Mouse (Mus musculus): ENCODE results near the gene Svip. TPM values are rescaled to one million over a fixed set of nuclear protein-coding genes. Genes with fewer than 3 reads are reported as not detected.

Gene Svip
- total RNA-seq, 2 experiments from 2014 or later, result 17.4 to 21.8 TPM

- DNase-seq, result no peak
Observed at GRCm38 (mm10) chr7:51964681-51965080, 41.1 kb downstream of the Svip start.

GRCm38 (mm10) chr7:51962219-51962952 is 43.4 kb downstream of the Svip start:
- no peak for DNase-seq
- intact Hi-C loops (cut with DNase I), result no loop called here

More at GRCm38 (mm10) chr7:51964681-51965080, 41.1 kb downstream of the Svip start:
- intact Hi-C loops (cut with DNase I), result no loop called here

- intact Hi-C loops (cut with DNase I), result no loop called here
Observed at GRCm38 (mm10) chr7:51960698-51961374, 45.0 kb downstream of the Svip start.

GRCm38 (mm10) chr7:51957766-51958165 is 48.1 kb downstream of the Svip start:
- intact Hi-C loops (cut with DNase I), result no loop called here
- DNase-seq, result no peak

More at GRCm38 (mm10) chr7:51960698-51961374, 45.0 kb downstream of the Svip start:
- DNase-seq, result no peak

GRCm38 (mm10) chr7:51955424-51956041 is 50.3 kb downstream of the Svip start:
- peak; percentile 7 for DNase-seq
- intact Hi-C loops (cut with DNase I), result no loop called here

Other genes starting within 250 kb of the Svip start
- 10 to 100 TPM; 10.5 to 13.5 TPM for gene Gas2, start 144.0 kb downstream of the Svip start, total RNA-seq (2021)
- gene Fancf, start 143.8 kb downstream of the Svip start, total RNA-seq (2021), result 1 to 10 TPM; 6.6 to 7.1 TPM
- not detected for gene 1700015G11Rik, start 9.7 kb upstream of the Svip start, total RNA-seq (2021)